In the genomic region with DNA sequence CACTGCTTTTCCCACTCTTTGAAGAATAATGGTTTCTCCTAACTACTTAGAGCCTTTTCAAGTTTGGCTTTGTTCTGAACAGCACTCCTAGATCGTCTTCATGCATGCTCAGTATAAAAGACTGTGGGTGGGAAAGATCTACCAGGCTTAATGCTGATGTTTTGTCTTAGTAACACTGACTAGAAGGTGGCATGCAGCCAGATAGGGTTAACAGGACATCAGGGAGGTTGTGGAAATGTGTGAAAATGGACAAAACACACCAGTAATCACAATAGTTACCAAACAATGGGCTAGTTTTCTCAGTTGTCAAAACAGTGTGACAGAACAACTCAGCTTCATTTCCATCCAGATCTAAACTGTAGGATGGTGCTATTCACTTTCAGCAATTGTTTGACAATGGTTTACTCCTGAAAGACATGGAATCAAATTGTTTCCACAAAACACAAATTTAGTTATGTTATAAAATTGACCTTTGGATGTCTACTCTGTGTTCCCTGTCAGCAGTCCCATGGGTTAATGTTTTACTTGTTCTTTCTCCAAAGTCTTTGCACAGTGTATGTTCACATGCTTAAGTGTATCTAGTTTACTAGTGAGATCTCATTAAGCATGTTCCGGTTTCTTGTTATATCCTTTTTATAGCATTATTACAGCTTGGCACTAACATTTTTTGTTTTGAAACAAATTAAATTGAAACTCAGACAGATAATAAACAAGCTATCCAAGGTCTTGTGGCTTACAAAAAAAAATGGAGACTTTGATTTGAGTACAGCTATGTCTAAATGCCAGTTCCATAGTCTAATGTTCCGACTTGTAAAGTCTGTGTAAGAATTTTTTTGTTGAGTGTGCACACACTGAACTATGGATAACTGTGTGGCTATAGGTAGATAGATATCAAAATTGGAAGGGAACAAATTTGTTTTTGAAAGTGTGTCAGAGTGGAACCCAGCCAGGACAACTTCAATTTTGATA, we compare ENCODE assay signal across 29 mouse cellular contexts.
DNase-seq lines count a peak whose midpoint lies in the region; ATAC-seq and TF ChIP-seq lines count a peak whose summit lies in the region.
"Had no signal": no experiment of that assay in that cellular context is flagged by ENCODE, and none has a peak within 500 bp of the region (broad histone marks: within the 10 kb centered on the region; RNA-seq: fewer than 3 reads in every experiment).

No protein-coding gene starts in this region.

- 75% methylated on average over 3 of the region's 3 CpGs for WGBS in kidney, embryonic 14.5 days
- 33% methylated on average over 3 of the region's 3 CpGs for WGBS in liver, adult 2 months
- 66% methylated on average over 3 of the region's 3 CpGs for WGBS in intestine, embryonic 16.5 days

- H3K4me2 ChIP-seq in kidney, embryonic 14.5 days (replicated peaks; ENCODE audit: low read depth, low read length), result no peak overlapping the region
- H3K4me2 ChIP-seq in intestine, embryonic 16.5 days (ENCODE audit: low read depth, low read length), result no peak overlapping the region
- H3K4me2 ChIP-seq: embryonic facial prominence, embryonic 13.5 days; heart, embryonic 13.5 days; hindbrain, embryonic 14.5 days; limb, embryonic 13.5 days; liver, embryonic 15.5 days; midbrain, embryonic 12.5 days; neural tube, embryonic 13.5 days had no signal

- TF ChIP-seq POLR2A in liver, adult 2 months (IDR thresholded peaks at IDR 0.05; ENCODE audit: extremely low read depth, insufficient read depth, low read length), result no peak

- no peaks in the 10 kb centered on the region for H3K27me3 ChIP-seq in kidney, embryonic 14.5 days (ENCODE audit: control insufficient read depth, insufficient read depth, low read length)
- no peaks in the 10 kb centered on the region for H3K27me3 ChIP-seq in liver, adult 2 months (ENCODE audit: control insufficient read depth, insufficient read depth, low read length)
- no peaks in the 10 kb centered on the region for H3K27me3 ChIP-seq in intestine, embryonic 16.5 days (replicated peaks; ENCODE audit: control insufficient read depth, insufficient read depth, low read length)
- H3K27me3 ChIP-seq: embryonic facial prominence, embryonic 13.5 days; heart, embryonic 13.5 days; limb, embryonic 13.5 days; liver, embryonic 15.5 days; midbrain, embryonic 12.5 days; neural tube, embryonic 13.5 days; Patski had no signal

- H3K36me3 ChIP-seq in kidney, embryonic 14.5 days (ENCODE audit: control insufficient read depth, insufficient read depth, low read length), result no peaks in the 10 kb centered on the region
- no peaks in the 10 kb centered on the region for H3K36me3 ChIP-seq in liver, adult 2 months (ENCODE audit: control insufficient read depth, insufficient read depth, low read length)
- H3K36me3 ChIP-seq in intestine, embryonic 16.5 days (ENCODE audit: control insufficient read depth, insufficient read depth, low read length), result no peaks in the 10 kb centered on the region
- H3K36me3 ChIP-seq: embryonic facial prominence, embryonic 13.5 days; forebrain, embryonic 10.5 days; heart, embryonic 13.5 days; limb, embryonic 13.5 days; liver, embryonic 15.5 days; midbrain, embryonic 12.5 days; neural tube, embryonic 13.5 days had no signal

- no peaks in the 10 kb centered on the region for H3K9me3 ChIP-seq in kidney, embryonic 14.5 days (ENCODE audit: control insufficient read depth, low read length)
- no peaks in the 10 kb centered on the region for H3K9me3 ChIP-seq in intestine, embryonic 16.5 days (ENCODE audit: control insufficient read depth, low read length)
- H3K9me3 ChIP-seq: embryonic facial prominence, embryonic 13.5 days; forebrain, embryonic 10.5 days; heart, embryonic 13.5 days; limb, embryonic 13.5 days; liver, embryonic 15.5 days; midbrain, embryonic 12.5 days; neural tube, embryonic 13.5 days had no signal

- no peaks in the 10 kb centered on the region; the same call in 1 of the 2 replicates for H3K79me2 ChIP-seq in liver, adult 2 months (ENCODE audit: control insufficient read depth, insufficient read depth, low read length)

- H3K27ac ChIP-seq in kidney, embryonic 14.5 days (ENCODE audit: low read depth, low read length), result no peak overlapping the region
- peak overlapping the region; percentile 89 for H3K27ac ChIP-seq in liver, adult 2 months (replicated peaks; ENCODE audit: insufficient read depth, low read depth, low read length)
- peak overlapping the region; percentile 31; the same call in 1 of the 2 replicates for H3K27ac ChIP-seq in intestine, embryonic 16.5 days (ENCODE audit: low read length)
- H3K27ac ChIP-seq: embryonic facial prominence, embryonic 13.5 days; forebrain, embryonic 10.5 days; heart, embryonic 13.5 days; hindbrain, embryonic 14.5 days; limb, embryonic 13.5 days; liver, embryonic 15.5 days; midbrain, embryonic 12.5 days; neural tube, embryonic 13.5 days; stomach, postnatal 0 days had no signal

- H3K9ac ChIP-seq in kidney, embryonic 14.5 days (ENCODE audit: low read depth, low read length), result no peak overlapping the region
- H3K9ac ChIP-seq in liver, adult 2 months (ENCODE audit: low read depth, low read length), result no peak overlapping the region
- no peak overlapping the region for H3K9ac ChIP-seq in intestine, embryonic 16.5 days (ENCODE audit: low read depth, low read length)
- H3K9ac ChIP-seq: embryonic facial prominence, embryonic 13.5 days; heart, embryonic 13.5 days; hindbrain, embryonic 14.5 days; limb, embryonic 13.5 days; liver, embryonic 15.5 days; midbrain, embryonic 12.5 days; neural tube, embryonic 13.5 days had no signal

- no peak for ATAC-seq in kidney, embryonic 14.5 days (ENCODE audit: low FRiP score, low TSS enrichment)
- ATAC-seq in intestine, embryonic 16.5 days, result peak; percentile 90
- ATAC-seq: forebrain, embryonic 16.5 days; Patski had no signal

- H3K4me1 ChIP-seq in kidney, embryonic 14.5 days (ENCODE audit: control insufficient read depth, insufficient read depth, low read length), result no peaks in the 10 kb centered on the region
- H3K4me1 ChIP-seq in liver, adult 2 months (ENCODE audit: control insufficient read depth, insufficient read depth, low read length), result peaks cover 20% of the 10 kb centered on the region
- H3K4me1 ChIP-seq in intestine, embryonic 16.5 days (ENCODE audit: control insufficient read depth, insufficient read depth, low read length), result peaks cover 12% of the 10 kb centered on the region
- H3K4me1 ChIP-seq: liver, embryonic 15.5 days had no signal

- DNase-seq in kidney, adult 8-10 months, result peak; percentile 41 to 75
- peak; percentile 95 for DNase-seq in liver, adult 2 months (ENCODE audit: extremely low read depth, low read depth, low spot score)
- no peak for DNase-seq in liver
- peak; percentile 11 for DNase-seq in ZHBTc4 (ENCODE audit: low read depth, low spot score)
- no peak for DNase-seq in frontal cortex, postnatal 36 days (ENCODE audit: low spot score in 2 of 2)
- DNase-seq in right cerebral cortex, adult 18-20 months, result no peak
- DNase-seq: adrenal gland, postnatal 36 days; cerebellum, adult 18-20 months; cerebellum, postnatal 10 days; gastrocnemius, postnatal 10 days; heart, postnatal 10 days; lung, postnatal 36 days; right cerebral cortex, postnatal 14 days; spleen, adult 18-20 months; thymus, adult 18-20 months; thymus, postnatal 25 days had no signal

- no peak for TF ChIP-seq CTCF in liver, adult 2 months (IDR thresholded peaks at IDR 0.05; ENCODE audit: low read depth, low read length)

- no peak overlapping the region for H3K4me3 ChIP-seq in kidney, embryonic 14.5 days (ENCODE audit: low read length)
- H3K4me3 ChIP-seq in liver, adult 2 months (ENCODE audit: insufficient read depth, low read depth, low read length), result no peak overlapping the region; the same call in 1 of the 2 replicates
- no peak overlapping the region for H3K4me3 ChIP-seq in intestine, embryonic 16.5 days (ENCODE audit: low read length)
- H3K4me3 ChIP-seq: embryonic facial prominence, embryonic 13.5 days; forebrain, embryonic 10.5 days; heart, embryonic 13.5 days; limb, embryonic 13.5 days; liver, embryonic 15.5 days; midbrain, embryonic 12.5 days; neural tube, embryonic 13.5 days had no signal

Comparison
In these comparisons a context has a peak if more than half of its experiments do, and no peak if none do; other contexts are left out.
1. DNase-seq: peak in kidney, adult 8-10 months (2 of 2), liver, adult 2 months (single experiment) and ZHBTc4 (single experiment); none in liver (single experiment), frontal cortex, postnatal 36 days (0 of 2) and right cerebral cortex, adult 18-20 months (single experiment).